Mouse (Mus musculus) erythroid progenitor cell, adult 5-6 weeks (primary cell): ENCODE measurements around the gene Ltc4s. TPM values are rescaled to one million over a fixed set of nuclear protein-coding genes. Genes with fewer than 3 reads are reported as not detected.

Source experiments
- ATAC-seq: replicated peaks from 2 replicates; pipeline ENCODE4 v1.8.0; 2016; ENCODE audit warnings: moderate number of reproducible peaks, mild to moderate bottlenecking, moderate TSS enrichment, inconsistent platforms; ENCODE audit not compliant: poor library complexity, low FRiP score, severe bottlenecking
- total RNA-seq, 2 experiments: library from RNA; stranded (forward) in 1 of 2; stranded (reverse) in 1 of 2; fragments of 150-400 nt in 1 of 2; fragments of 186-747, 209-891 nt in 1 of 2; gene quantifications; 2 replicates each; pipeline versions ENCODE4 v1.2.3 to v1.2.4; 2015 to 2017; ENCODE audit warnings: low replicate concordance in 2 of 2

Gene Ltc4s
- total RNA-seq, 2 experiments from 2014 or later = not detected

GRCm38 (mm10) chr11:50252166-50252565 lies 13.8 kb upstream of the Ltc4s start:
- no peak for ATAC-seq

GRCm38 (mm10) chr11:50248473-50249171 lies 10.2 kb upstream of the Ltc4s start:
- no peak for ATAC-seq

GRCm38 (mm10) chr11:50245269-50245668 lies 6.9 kb upstream of the Ltc4s start:
- ATAC-seq = no peak

- ATAC-seq = no peak
Measured at GRCm38 (mm10) chr11:50243926-50244325, 5.5 kb upstream of the Ltc4s start.

GRCm38 (mm10) chr11:50240235-50240911 lies 2.0 kb upstream of the Ltc4s start:
- ATAC-seq = no peak

GRCm38 (mm10) chr11:50238821-50239791 lies 690 bp upstream of the Ltc4s start:
- ATAC-seq = no peak

GRCm38 (mm10) chr11:50236937-50237835 lies 1.2 kb downstream of the Ltc4s start:
- peak; percentile 26 for ATAC-seq

GRCm38 (mm10) chr11:50236540-50236936 lies 1.9 kb downstream of the Ltc4s start:
- peak; percentile 79 for ATAC-seq

GRCm38 (mm10) chr11:50234606-50235005 lies 3.8 kb downstream of the Ltc4s start:
- ATAC-seq = no peak

- ATAC-seq = no peak
Measured at GRCm38 (mm10) chr11:50233993-50234392, 4.4 kb downstream of the Ltc4s start.

GRCm38 (mm10) chr11:50233022-50233421 lies 5.4 kb downstream of the Ltc4s start:
- no peak for ATAC-seq

GRCm38 (mm10) chr11:50231411-50231810 lies 7.0 kb downstream of the Ltc4s start:
- ATAC-seq = 0 out of 2 replicates have a peak, but pooled peaks have one; percentile 36

- no peak for ATAC-seq
Measured at GRCm38 (mm10) chr11:50230481-50231304, 7.7 kb downstream of the Ltc4s start.

- no peak for ATAC-seq
Measured at GRCm38 (mm10) chr11:50229252-50229910, 9.0 kb downstream of the Ltc4s start.

GRCm38 (mm10) chr11:50228772-50229171 lies 9.6 kb downstream of the Ltc4s start:
- no peak for ATAC-seq

GRCm38 (mm10) chr11:50227736-50228135 lies 10.7 kb downstream of the Ltc4s start:
- no peak for ATAC-seq

GRCm38 (mm10) chr11:50227226-50227625 lies 11.2 kb downstream of the Ltc4s start:
- ATAC-seq = no peak

GRCm38 (mm10) chr11:50226406-50226805 lies 12.0 kb downstream of the Ltc4s start:
- ATAC-seq = no peak
